Mouse (Mus musculus): ENCODE results near the gene Map3k20. TPM values are rescaled to one million over a fixed set of nuclear protein-coding genes. Genes with fewer than 3 reads are reported as not detected.

The Map3k20 gene
- polyA plus RNA-seq, 1 experiment from 2014 or later = 46.4 TPM

DNA sequence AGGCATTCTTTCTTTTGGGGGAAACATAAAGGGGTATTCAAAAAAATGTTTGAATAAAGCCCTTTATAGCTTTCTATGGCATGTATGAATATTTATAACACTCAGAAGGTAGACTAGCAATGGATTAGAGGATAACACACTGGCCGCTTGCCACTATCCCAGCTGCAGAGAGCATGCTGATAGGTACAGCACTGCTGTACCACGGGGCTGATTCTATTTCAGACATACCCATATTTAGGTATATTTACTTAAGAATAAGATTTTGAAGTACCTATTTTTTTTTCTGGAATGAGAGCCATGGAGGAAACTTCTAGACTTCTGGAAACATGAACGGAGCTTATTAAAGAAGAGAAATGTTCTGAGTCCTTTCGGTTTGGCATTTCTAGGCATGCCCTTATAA is 39.8 kb upstream of the Map3k20 start:
- WGBS = 61% methylated on average over 4 of the region's 4 CpGs
- peaks cover 29% of the 10 kb centered on the region for H3K4me1 ChIP-seq (ENCODE audit: control insufficient read depth, insufficient read depth, low read length)
- no peak overlapping the region for H3K4me2 ChIP-seq (ENCODE audit: low read depth, low read length)

DNA sequence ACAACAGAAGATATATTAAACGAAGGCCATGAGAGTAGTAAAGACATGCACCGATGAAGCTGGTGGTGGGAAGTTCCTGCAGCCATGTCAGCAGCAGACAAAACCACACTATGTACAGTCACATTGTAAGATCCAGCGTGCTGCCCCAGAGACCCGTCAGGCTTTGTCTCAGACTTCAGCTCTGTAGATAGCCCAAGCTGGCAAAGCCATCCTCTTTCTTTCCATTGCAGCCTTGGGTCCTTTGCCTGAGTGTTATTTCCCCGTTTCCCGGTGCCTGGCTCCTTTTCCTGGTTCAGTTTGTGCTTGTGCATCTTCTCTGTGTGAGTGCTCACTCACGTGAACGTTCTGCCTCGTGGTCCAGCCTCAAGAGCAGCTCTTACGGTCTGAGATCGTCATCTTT is 39.1 kb upstream of the Map3k20 start:
- Histone ChIP-seq H3K36me3 (ENCODE audit: control insufficient read depth, insufficient read depth) (no peaks in the 10 kb centered on the region), H3K9me3 (replicated peaks; ENCODE audit: control insufficient read depth, low read length) (no peaks in the 10 kb centered on the region), H3K4me2 (ENCODE audit: low read depth, low read length) (no peak overlapping the region), H3K27ac (ENCODE audit: low read length) (no peak overlapping the region), H3K4me1 (ENCODE audit: control insufficient read depth, insufficient read depth, low read length) (peaks cover 29% of the 10 kb centered on the region), H3K4me3 (ENCODE audit: low read length) (no peak overlapping the region), H3K9ac (ENCODE audit: low read length) (no peak overlapping the region), H3K27me3 (ENCODE audit: control insufficient read depth, insufficient read depth, low read length) (no peaks in the 10 kb centered on the region)
- 80% methylated on average over 11 of the region's 11 CpGs for WGBS
- ATAC-seq (replicated peaks; ENCODE audit: extremely low read depth, insufficient read depth, low FRiP score) = no peak

More for the DNA sequence above, 39.8 kb upstream of the Map3k20 start:
- Histone ChIP-seq H3K27ac (ENCODE audit: low read length) (peak overlapping the region; percentile 3; the same call in 1 of the 2 replicates), H3K4me3 (ENCODE audit: low read length) (no peak overlapping the region), H3K27me3 (ENCODE audit: control insufficient read depth, insufficient read depth, low read length) (no peaks in the 10 kb centered on the region), H3K9ac (ENCODE audit: low read length) (no peak overlapping the region), H3K9me3 (replicated peaks; ENCODE audit: control insufficient read depth, low read length) (no peaks in the 10 kb centered on the region), H3K36me3 (ENCODE audit: control insufficient read depth, insufficient read depth) (no peaks in the 10 kb centered on the region)
- no peak for ATAC-seq (replicated peaks; ENCODE audit: extremely low read depth, insufficient read depth, low FRiP score)

DNA sequence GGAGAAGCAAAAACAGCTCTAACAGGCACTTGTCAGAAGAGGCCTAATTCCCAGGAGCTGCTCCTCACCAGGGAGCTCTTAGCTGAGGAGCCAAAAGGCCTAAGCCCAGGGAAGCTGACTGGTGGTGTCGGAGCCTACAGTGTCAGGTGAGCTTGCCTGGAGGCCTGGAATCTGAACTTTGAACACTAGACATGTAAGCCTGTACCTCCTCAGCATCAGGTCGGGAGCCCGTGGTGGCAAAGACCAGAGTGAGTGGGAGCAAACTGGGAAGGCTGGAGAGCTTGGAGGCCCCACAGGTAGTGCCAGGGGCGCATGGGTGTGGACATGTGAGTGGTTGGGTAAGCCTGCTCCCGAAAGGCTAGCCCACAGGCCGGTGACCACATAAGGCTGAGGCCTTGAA is 37.6 kb upstream of the Map3k20 start:
- H3K4me3 ChIP-seq (ENCODE audit: low read length) = no peak overlapping the region
- WGBS = 80% methylated on average over 6 of the region's 6 CpGs
- H3K27me3 ChIP-seq (ENCODE audit: control insufficient read depth, insufficient read depth, low read length) = no peaks in the 10 kb centered on the region
- ATAC-seq (replicated peaks; ENCODE audit: extremely low read depth, insufficient read depth, low FRiP score) = no peak
- no peaks in the 10 kb centered on the region for H3K9me3 ChIP-seq (replicated peaks; ENCODE audit: control insufficient read depth, low read length)
- no peaks in the 10 kb centered on the region for H3K36me3 ChIP-seq (ENCODE audit: control insufficient read depth, insufficient read depth)
- no peak overlapping the region for H3K4me2 ChIP-seq (ENCODE audit: low read depth, low read length)
- H3K4me1 ChIP-seq (ENCODE audit: control insufficient read depth, insufficient read depth, low read length) = peaks cover 21% of the 10 kb centered on the region
- H3K9ac ChIP-seq (ENCODE audit: low read length) = no peak overlapping the region
- no peak overlapping the region for H3K27ac ChIP-seq (ENCODE audit: low read length)

DNA sequence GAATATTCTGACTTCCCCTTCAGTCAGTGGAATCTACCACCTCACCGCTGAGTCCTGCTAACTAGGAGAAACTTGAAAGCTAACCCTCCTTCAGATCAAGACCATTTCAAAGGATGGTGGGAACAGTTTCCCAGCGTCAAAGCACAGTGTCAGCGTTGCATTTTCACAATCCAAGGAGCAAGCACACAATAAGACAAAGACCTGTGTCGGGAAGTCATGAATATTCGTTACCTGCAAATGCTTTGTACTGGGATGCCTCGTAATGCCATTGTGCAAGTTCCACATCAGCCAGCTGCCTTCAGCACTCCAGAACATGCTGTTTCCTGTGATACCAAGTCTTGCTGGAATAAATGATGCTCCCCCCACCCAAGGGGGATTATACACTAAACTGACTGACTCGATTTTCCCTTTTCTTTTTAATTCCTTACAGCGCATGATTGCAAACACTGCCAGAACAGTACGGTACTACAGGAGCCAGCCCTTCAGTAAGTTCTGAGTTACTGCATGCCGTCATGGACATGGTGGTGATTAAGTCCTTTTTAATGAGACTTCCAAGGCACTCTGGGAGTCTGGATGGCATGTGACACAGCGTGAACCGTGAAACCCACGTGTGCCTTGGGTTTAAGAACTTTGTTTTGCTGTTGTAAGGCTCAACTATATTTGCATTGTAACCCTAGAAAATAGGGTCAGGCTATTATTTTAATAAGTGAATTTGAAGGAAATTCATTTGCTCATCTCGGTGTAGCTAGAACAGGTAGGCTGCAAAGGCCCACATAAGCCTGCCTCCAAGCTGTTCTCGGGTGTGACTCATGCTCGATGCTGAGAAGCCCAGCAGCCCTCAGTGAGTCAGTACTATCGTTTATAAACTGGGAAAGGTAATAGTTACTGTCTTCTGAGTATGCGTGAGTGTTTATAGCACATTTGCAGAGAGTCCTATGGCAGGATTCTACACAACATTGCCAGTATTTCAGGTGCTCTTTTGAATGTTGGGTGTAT is 32.6 kb upstream of the Map3k20 start:
- no peak overlapping the region for H3K27ac ChIP-seq (ENCODE audit: low read length)
- H3K27me3 ChIP-seq (ENCODE audit: control insufficient read depth, insufficient read depth, low read length) = no peaks in the 10 kb centered on the region
- WGBS = 76% methylated on average over 18 of the region's 18 CpGs
- peaks cover 20% of the 10 kb centered on the region for H3K4me1 ChIP-seq (ENCODE audit: control insufficient read depth, insufficient read depth, low read length)
- no peaks in the 10 kb centered on the region for H3K36me3 ChIP-seq (ENCODE audit: control insufficient read depth, insufficient read depth)
- no peak overlapping the region for H3K4me3 ChIP-seq (ENCODE audit: low read length)
- ATAC-seq (replicated peaks; ENCODE audit: extremely low read depth, insufficient read depth, low FRiP score) = no peak
- H3K9me3 ChIP-seq (replicated peaks; ENCODE audit: control insufficient read depth, low read length) = no peaks in the 10 kb centered on the region
- H3K9ac ChIP-seq (ENCODE audit: low read length) = no peak overlapping the region
- no peak overlapping the region for H3K4me2 ChIP-seq (ENCODE audit: low read depth, low read length)

DNA sequence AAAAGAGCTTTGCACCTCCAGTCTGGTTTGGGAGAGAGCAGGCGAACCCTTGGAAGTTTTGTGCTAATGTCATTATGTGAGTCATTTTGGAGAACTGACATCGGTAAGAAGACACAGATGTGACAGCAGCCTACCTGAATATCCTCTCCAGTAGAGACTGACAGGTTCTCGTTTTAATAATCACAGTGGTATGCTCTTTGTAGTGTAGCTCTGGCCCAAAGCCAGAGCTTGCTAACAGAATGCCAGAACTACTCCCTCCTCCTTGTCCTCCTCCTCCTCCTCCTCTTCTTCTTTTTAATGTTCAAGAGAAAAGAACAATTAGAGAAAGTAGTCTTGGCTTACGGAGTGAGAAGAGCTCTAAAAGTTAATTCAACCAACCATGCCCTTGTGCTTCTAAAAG is 31.6 kb upstream of the Map3k20 start:
- Histone ChIP-seq H3K4me1 (ENCODE audit: control insufficient read depth, insufficient read depth, low read length) (peaks cover 20% of the 10 kb centered on the region), H3K36me3 (ENCODE audit: control insufficient read depth, insufficient read depth) (no peaks in the 10 kb centered on the region), H3K27me3 (ENCODE audit: control insufficient read depth, insufficient read depth, low read length) (no peaks in the 10 kb centered on the region), H3K4me2 (ENCODE audit: low read depth, low read length) (no peak overlapping the region), H3K27ac (ENCODE audit: low read length) (peak overlapping the region; percentile 79), H3K4me3 (ENCODE audit: low read length) (no peak overlapping the region), H3K9ac (ENCODE audit: low read length) (peak overlapping the region; percentile 8; the same call in 1 of the 2 replicates), H3K9me3 (replicated peaks; ENCODE audit: control insufficient read depth, low read length) (no peaks in the 10 kb centered on the region)
- no peak for ATAC-seq (replicated peaks; ENCODE audit: extremely low read depth, insufficient read depth, low FRiP score)
- WGBS = 55% methylated on average over 4 of the region's 4 CpGs

DNA sequence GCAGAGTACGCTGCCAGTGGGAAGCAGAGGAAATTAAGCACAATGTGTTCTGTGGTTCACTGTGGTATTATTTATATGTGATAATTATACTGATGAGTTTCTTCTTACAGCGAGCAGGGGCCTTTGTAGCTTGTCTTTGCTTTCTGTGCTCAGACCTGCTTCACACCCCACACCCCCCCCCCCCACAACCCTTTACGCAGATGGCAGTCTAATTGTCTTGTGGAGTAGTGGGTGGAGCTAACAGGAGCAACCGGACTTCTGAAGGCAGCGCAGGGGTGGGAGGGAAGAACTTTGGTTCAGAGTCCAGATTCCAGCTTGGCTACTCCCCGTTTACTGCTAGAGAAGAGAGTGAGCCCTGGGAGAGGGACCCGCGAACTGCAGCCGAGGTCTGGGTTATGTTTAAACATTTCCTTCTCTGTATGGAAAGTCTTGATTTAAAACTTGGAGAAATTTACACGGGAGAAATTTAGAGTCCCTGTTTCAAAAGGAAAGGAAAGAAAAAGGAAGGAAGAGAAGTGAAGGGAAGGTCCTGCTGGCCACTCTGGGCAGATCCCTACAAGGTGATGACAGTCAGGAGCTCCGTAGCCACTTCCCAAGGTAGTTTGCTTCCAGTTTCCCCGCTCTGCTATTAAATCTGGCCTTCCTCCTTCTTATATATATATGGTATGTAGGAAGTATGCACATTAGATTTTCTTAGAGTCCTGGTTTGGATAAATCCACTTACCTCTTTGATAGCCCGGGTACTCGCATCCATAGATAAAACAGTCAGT is 30.4 kb upstream of the Map3k20 start:
- WGBS = 27% methylated on average over 14 of the region's 14 CpGs
- peaks cover 20% of the 10 kb centered on the region for H3K4me1 ChIP-seq (ENCODE audit: control insufficient read depth, insufficient read depth, low read length)
- no peaks in the 10 kb centered on the region for H3K36me3 ChIP-seq (ENCODE audit: control insufficient read depth, insufficient read depth)
- peak overlapping the region; percentile 79 for H3K27ac ChIP-seq (ENCODE audit: low read length)
- H3K9ac ChIP-seq (ENCODE audit: low read length) = peak overlapping the region; percentile 57
- peak; percentile 83 for ATAC-seq (replicated peaks; ENCODE audit: extremely low read depth, insufficient read depth, low FRiP score)
- peak overlapping the region; percentile 25; the same call in 1 of the 2 replicates for H3K4me3 ChIP-seq (ENCODE audit: low read length)
- peak overlapping the region; percentile 61 for H3K4me2 ChIP-seq (ENCODE audit: low read depth, low read length)
- no peaks in the 10 kb centered on the region for H3K9me3 ChIP-seq (replicated peaks; ENCODE audit: control insufficient read depth, low read length)
- no peaks in the 10 kb centered on the region for H3K27me3 ChIP-seq (ENCODE audit: control insufficient read depth, insufficient read depth, low read length)

DNA sequence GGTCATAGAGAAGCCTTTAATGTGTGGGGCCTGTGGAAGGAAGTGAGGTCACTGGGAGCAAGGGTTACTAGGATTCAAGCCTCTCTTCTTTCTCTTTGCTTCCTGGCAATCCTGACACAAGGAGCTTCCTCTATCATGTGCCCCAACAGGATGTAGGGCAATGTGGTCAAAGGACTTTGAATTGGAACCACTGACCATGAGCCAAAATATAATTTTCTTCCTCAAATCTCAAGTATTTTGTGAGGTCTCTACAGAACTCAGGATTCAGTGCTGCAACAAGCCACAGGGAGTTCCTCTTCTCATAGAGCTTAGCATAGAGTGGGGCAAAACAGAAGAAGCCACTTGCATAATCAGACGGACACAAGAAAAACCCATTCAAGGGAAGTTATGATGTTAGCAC is 24.7 kb upstream of the Map3k20 start:
- no peak overlapping the region for H3K9ac ChIP-seq (ENCODE audit: low read length)
- ATAC-seq (replicated peaks; ENCODE audit: extremely low read depth, insufficient read depth, low FRiP score) = no peak
- no peaks in the 10 kb centered on the region for H3K36me3 ChIP-seq (ENCODE audit: control insufficient read depth, insufficient read depth)
- H3K27ac ChIP-seq (ENCODE audit: low read length) = no peak overlapping the region
- H3K27me3 ChIP-seq (ENCODE audit: control insufficient read depth, insufficient read depth, low read length) = no peaks in the 10 kb centered on the region
- no peaks in the 10 kb centered on the region; the same call in 1 of the 2 replicates for H3K4me1 ChIP-seq (ENCODE audit: control insufficient read depth, insufficient read depth, low read length)
- no peak overlapping the region for H3K4me3 ChIP-seq (ENCODE audit: low read length)
- WGBS = 91% methylated on average over 1 of the region's 1 CpGs
- no peaks in the 10 kb centered on the region for H3K9me3 ChIP-seq (replicated peaks; ENCODE audit: control insufficient read depth, low read length)
- H3K4me2 ChIP-seq (ENCODE audit: low read depth, low read length) = no peak overlapping the region

DNA sequence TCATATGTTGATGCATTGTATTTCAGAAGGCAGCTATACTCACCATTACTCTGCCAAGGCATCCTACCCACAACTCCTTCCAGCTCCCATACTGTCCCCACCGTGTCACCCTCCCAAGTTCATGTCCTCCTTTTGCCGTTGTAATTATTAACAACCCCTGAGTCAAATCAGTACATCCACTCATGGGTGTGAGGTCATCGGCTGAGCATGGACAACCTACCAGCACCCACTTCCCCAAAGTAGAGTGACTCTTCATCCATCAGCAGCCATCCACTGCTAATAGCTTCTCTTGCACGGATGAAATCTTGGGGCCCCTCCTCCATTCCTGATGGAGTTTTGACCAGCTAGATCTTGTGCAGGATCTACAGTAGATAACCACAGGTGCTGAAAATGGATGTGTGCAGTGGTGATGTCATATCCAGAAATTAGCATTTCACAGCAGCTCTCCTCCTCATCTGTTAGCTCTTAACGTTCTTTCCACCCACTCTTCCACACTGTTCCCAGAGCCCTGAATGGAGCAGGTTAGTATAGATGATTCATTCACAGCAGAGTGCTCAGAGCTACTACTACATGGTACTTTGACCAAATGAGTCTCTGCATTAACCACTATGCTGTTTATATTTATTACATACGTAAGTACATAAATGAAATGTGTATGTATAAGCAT is 22.5 kb upstream of the Map3k20 start:
- H3K9me3 ChIP-seq (replicated peaks; ENCODE audit: control insufficient read depth, low read length) = peaks cover 5% of the 10 kb centered on the region
- no peak for ATAC-seq (replicated peaks; ENCODE audit: extremely low read depth, insufficient read depth, low FRiP score)
- H3K4me3 ChIP-seq (ENCODE audit: low read length) = no peak overlapping the region
- H3K27me3 ChIP-seq (ENCODE audit: control insufficient read depth, insufficient read depth, low read length) = no peaks in the 10 kb centered on the region
- no peaks in the 10 kb centered on the region for H3K4me1 ChIP-seq (ENCODE audit: control insufficient read depth, insufficient read depth, low read length)
- no peak overlapping the region for H3K4me2 ChIP-seq (ENCODE audit: low read depth, low read length)
- 72% methylated on average over 6 of the region's 6 CpGs for WGBS
- H3K27ac ChIP-seq (ENCODE audit: low read length) = no peak overlapping the region
- no peaks in the 10 kb centered on the region; the same call in 1 of the 2 replicates for H3K36me3 ChIP-seq (ENCODE audit: control insufficient read depth, insufficient read depth)
- no peak overlapping the region for H3K9ac ChIP-seq (ENCODE audit: low read length)
